Comparison of ENCODE assay signal across 8 mouse cellular contexts in genomic region chr16:21210667-21211338, GRCm38 (mm10). TPM values are rescaled to one million over a fixed set of nuclear protein-coding genes. Genes with fewer than 3 reads are reported as not detected.
DNase-seq lines count a peak whose midpoint lies in the region; ATAC-seq and TF ChIP-seq lines count a peak whose summit lies in the region.

No protein-coding gene starts in this region.

- intact Hi-C loops in gastrocnemius, postnatal 36 days (cut with DNase I) = no loop called here

- TF ChIP-seq CTCF in thymus, adult 2 months (IDR thresholded peaks at IDR 0.05; ENCODE audit: borderline replicate concordance, control insufficient read depth, extremely low read depth, insufficient read depth, low read length, poor library complexity) = no peak

- peak overlapping the region; percentile 91 for H3K27ac ChIP-seq in intestine, embryonic 14.5 days (ENCODE audit: low read depth)
- no peak overlapping the region for H3K27ac ChIP-seq in thymus, adult 2 months (ENCODE audit: control insufficient read depth, insufficient read depth, low read length)

- no peaks in the 10 kb centered on the region for H3K9me3 ChIP-seq in intestine, embryonic 14.5 days (ENCODE audit: control insufficient read depth, low read length)

- no peaks in the 10 kb centered on the region for H3K27me3 ChIP-seq in intestine, embryonic 14.5 days (replicated peaks; ENCODE audit: control insufficient read depth, insufficient read depth, low read length)
- no peaks in the 10 kb centered on the region; the same call in 1 of the 2 replicates for H3K27me3 ChIP-seq in thymus, adult 2 months (ENCODE audit: control insufficient read depth, insufficient read depth, low read length)

- peak overlapping the region; percentile 30 for H3K4me3 ChIP-seq in intestine, embryonic 14.5 days (ENCODE audit: low read depth, low read length)
- no peak overlapping the region for H3K4me3 ChIP-seq in thymus, adult 2 months (ENCODE audit: control insufficient read depth, insufficient read depth, low read length)

- H3K36me3 ChIP-seq in intestine, embryonic 14.5 days (ENCODE audit: control insufficient read depth, insufficient read depth, low read length) = peaks cover 25% of the 10 kb centered on the region
- no peaks in the 10 kb centered on the region for H3K36me3 ChIP-seq in thymus, adult 2 months (ENCODE audit: control insufficient read depth, insufficient read depth, low read length)

- no peak for TF ChIP-seq POLR2A in thymus, adult 2 months (IDR thresholded peaks at IDR 0.05; ENCODE audit: control insufficient read depth, extremely low read depth, insufficient read depth, low read length, poor library complexity)

- DNase-seq in adrenal gland, postnatal 10 days = peak; percentile 77
- DNase-seq in embryo, embryonic 11.5 days (ENCODE audit: low read depth, low spot score) = peak; percentile 92
- DNase-seq in gastrocnemius, postnatal 36 days = peak; percentile 72 to 78
- DNase-seq in intestine, embryonic 14.5 days (ENCODE audit: low spot score) = peak; percentile 87
- peak; percentile 77 to 91 for DNase-seq in left cerebral cortex, adult 9 months (ENCODE audit: low spot score in 2 of 2)
- DNase-seq in lung, postnatal 4 days = peak; percentile 88 to 96
- DNase-seq in right cerebral cortex, postnatal 14 days = peak; percentile 82
- no peak for DNase-seq in thymus, adult 2 months

- H3K4me2 ChIP-seq in intestine, embryonic 14.5 days (ENCODE audit: low read length) = peak overlapping the region; percentile 63

- peak; percentile 85 for ATAC-seq in intestine, embryonic 14.5 days (replicated peaks; ENCODE audit: low FRiP score, low TSS enrichment, low read depth)

- WGBS in intestine, embryonic 14.5 days = 0% methylated on average over 24 of the region's 25 CpGs
- WGBS in thymus, adult 2 months = 12% methylated on average over 22 of the region's 25 CpGs

- peak overlapping the region; percentile 34 for H3K9ac ChIP-seq in intestine, embryonic 14.5 days (ENCODE audit: low read length)

- peaks cover 75% of the 10 kb centered on the region for H3K4me1 ChIP-seq in intestine, embryonic 14.5 days (replicated peaks; ENCODE audit: control insufficient read depth, insufficient read depth, low read length)
- H3K4me1 ChIP-seq in thymus, adult 2 months (replicated peaks; ENCODE audit: control insufficient read depth, insufficient read depth, low read length) = no peaks in the 10 kb centered on the region

RNA-seq across cellular contexts. Expression of gene Ephb3, which starts 6.2 kb away (rescaled TPM):
- 1 to 10 TPM; 3.9 to 4.6 TPM for total RNA-seq in adrenal gland, postnatal 10 days (2021)
- 1 to 10 TPM in 1 of 2 experiments, under 1 TPM in 1; 0.84 to 1.4 TPM for total RNA-seq in gastrocnemius, postnatal 36 days (2021)
- 17.6 and 17.8 TPM in 2 replicates for polyA plus RNA-seq in intestine, embryonic 14.5 days (2014; fragmentation: Nextera tagmentation; extraction: Ambion mirVana)
- 3.3 and 3.8 TPM in 2 replicates for polyA plus RNA-seq in thymus, adult 2 months (2012; rRNA removed)

RNA-seq across cellular contexts. Expression of gene Teddm3, which starts 57.0 kb away (rescaled TPM):
- total RNA-seq in adrenal gland, postnatal 10 days (2021) = not detected
- total RNA-seq in gastrocnemius, postnatal 36 days (2021) = not detected
- 0.27 TPM in 1 of 2 replicates, not detected in the other for polyA plus RNA-seq in intestine, embryonic 14.5 days (2014; fragmentation: Nextera tagmentation; extraction: Ambion mirVana)
- 0.45 and 0.59 TPM in 2 replicates for polyA plus RNA-seq in thymus, adult 2 months (2012; rRNA removed)
